Mouse (Mus musculus) ES-CJ7 (cell line): ENCODE measurements around the gene Ldlrad1.

ENCODE experiments used
- DNase-seq: peaks from one replicate; pipeline ENCODE4 v3.0.0; 2011; ENCODE audit warnings: low read depth, low spot score

The Ldlrad1 gene

DNA sequence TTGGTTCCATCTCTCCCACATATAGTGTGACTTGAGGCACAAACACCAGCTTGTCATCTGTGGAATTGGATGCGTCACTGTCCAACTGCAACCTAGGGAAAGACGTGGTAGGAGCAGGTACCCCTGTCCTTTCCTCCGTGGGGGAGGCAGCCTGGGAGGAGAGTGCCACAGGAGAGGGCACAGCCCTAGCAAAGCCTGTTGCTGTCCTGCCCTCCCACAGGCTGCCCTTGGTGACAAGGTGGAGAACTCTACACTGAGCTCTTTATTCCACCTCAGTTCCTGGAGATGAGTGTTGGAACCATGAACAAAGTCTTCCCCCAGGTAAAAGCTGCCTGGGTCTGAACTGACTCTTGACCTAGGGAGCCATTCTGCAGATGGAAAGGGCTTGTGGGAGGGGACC, at the start of gene Ldlrad1:
Gene Ldlrad1 (plus strand): TSS at position 301 of the 400 bp plus-strand sequence.
- no peak for DNase-seq

DNA sequence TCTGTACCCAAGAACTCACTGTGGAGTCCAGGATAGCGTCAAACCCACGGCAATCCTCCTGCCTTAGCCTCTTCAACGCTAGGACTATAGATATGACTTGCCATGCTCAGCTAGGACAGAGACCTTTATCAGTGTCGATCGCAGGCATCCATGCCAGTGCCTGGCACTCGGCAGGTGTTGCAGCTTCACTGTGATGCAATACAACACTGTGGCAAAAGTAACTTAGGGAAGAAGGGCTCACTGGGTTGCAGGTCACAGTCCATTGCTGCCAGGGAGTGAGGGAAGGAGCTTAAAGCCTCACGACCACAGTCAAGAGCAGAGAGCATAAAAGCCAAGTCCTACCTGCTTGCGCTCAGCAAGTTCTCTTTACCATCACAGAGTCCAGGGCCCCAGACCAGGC, 48.8 kb upstream of the Ldlrad1 start:
- DNase-seq = no peak

DNA sequence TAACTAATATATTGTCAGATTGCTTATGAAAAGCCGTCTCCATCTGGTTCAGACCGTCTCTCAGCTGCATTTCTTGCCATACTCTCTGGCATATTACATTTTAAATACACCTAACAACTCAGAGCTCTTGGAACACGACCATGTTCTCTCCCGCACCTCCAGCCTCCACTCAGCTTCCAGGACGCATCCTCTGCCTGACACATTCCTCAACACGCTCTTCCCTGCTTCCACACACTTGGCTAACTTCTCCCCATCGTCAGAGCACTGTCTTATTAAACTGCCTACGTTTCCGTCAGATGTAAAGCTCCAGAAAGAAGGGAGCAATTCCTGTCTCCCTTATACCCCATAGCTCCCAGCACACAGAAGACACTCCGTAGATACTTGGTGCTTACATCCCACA, 45.6 kb upstream of the Ldlrad1 start:
- no peak for DNase-seq

DNA sequence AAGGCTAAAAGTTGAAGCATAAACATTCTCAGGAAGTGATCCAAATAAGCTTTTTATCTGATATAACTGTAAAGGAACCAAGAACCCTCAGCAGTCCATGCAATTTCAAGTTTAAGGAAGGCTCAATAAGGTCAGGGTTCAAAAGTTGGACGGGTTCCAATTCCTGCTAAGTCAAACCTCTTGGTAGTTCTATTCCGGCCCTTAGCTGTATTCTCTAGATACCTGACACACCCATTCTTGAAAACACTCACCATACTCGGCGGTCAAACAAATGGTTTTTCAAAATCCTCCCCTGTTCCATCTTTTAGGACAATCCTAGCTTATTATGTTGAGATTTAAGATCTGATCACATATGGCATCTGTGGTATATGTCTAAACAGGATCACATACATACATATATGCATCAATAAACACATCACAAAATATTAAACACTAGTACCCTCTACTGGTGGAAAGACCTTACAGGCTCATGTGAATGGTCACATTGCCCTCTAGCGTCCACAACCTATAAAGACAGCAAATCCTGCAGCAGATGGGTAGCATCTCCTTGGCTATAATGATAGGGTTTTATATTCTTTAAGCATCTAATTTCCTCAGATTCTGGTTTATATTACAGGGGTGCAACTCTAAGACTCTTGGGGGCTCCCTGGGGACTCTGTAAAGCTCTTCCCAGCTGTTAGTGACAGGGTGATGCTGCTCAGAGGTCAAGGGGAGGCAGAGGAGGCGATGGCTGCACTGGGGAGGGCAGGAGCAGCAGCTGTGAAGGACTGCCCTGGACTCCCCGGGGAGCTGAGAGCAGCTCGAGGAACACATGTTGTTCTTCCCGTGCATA, 45.0 kb upstream of the Ldlrad1 start:
- peak; percentile 74 for DNase-seq

DNA sequence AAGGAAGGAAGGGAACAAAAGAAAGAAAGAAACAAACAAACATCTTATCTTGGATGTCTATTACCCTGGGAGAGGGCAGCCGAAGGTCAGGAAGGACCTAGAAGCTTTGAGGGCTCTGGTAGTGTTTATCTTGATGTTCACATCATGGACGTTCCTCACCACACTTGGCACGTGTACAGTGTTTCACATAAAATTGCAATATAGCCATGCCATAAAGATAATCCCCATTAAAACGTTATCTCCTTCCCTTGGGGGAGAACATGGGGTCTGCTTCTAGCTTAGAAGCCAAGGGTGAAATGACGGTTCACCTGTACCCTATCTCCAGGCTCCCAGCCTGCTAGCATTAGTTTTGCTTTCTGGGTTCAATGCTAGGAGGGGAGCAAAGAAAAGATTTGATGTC, 42.3 kb upstream of the Ldlrad1 start:
- DNase-seq = no peak

DNA sequence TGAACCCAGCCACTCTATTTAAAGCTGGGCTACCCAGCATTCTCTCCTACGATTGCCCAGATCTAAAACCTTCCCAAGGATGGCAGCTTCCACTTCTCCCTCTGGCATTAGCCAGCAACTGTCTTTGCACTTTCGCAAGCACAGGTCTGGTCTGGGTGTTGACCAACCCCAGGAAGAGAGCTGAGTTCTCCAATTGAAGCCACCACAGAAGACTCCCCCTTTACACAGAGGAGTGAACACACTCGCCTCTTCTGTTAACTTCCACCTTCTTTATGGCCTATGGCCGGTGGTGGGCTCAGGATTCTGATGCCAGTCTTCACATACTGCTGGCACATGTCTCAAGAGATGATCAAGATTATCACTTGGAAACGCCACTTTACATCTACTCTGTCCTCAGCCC, 41.2 kb upstream of the Ldlrad1 start:
- DNase-seq = no peak

DNA sequence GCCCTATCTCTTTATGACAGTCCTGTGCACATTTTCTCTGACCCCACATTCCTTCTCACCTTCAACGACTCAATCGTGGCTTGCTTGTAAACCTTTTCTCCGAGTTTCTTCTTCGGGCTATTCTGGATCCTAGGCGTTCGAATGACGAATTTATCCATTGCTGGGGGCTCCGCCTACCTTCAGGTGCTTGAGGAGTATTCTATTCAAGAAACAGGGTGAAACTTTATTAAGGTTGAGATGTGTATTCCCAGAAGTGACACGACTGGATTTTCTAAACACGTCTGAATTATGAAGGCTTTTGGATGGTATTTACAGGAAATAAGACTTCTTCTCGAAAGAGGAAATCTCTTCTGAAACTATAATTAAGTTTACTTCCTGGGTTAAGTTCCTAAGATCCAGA, 31.5 kb upstream of the Ldlrad1 start:
- no peak for DNase-seq

DNA sequence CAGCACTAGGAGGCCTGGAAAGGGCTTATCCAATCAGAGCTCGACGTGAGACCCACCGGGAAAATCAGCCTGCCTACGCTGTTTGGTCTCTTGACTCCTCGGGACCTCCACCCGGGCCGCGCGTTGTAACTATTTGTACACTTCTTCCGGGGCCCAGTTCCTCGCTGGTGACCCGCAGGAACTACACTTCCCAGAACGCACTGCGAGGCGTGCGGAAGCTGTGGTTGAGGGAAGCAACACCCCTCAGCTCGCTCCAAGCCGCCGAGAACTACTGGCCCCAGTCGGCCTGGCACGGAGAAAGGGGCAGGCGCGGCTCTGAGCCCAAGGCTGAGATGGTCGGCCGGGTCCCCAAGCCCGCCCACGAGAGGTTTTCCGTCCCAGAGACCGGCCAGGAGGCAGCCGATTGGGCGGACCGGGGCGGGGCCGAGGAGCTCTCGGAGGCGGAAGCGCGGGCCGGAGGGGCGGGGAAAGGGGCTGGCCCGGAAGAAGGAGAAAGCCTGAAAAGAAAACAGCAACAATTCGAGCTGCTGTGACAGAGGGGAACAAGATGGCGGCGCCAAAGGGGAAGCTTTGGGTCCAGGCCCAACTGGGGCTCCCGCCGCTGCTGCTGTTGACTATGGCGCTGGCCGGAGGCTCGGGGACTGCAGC, 30.7 kb upstream of the Ldlrad1 start, which contains the start of gene Tmem59:
Gene Tmem59 (plus strand): TSS at position 218 of the 648 bp plus-strand sequence.
- peak; percentile 96 for DNase-seq

DNA sequence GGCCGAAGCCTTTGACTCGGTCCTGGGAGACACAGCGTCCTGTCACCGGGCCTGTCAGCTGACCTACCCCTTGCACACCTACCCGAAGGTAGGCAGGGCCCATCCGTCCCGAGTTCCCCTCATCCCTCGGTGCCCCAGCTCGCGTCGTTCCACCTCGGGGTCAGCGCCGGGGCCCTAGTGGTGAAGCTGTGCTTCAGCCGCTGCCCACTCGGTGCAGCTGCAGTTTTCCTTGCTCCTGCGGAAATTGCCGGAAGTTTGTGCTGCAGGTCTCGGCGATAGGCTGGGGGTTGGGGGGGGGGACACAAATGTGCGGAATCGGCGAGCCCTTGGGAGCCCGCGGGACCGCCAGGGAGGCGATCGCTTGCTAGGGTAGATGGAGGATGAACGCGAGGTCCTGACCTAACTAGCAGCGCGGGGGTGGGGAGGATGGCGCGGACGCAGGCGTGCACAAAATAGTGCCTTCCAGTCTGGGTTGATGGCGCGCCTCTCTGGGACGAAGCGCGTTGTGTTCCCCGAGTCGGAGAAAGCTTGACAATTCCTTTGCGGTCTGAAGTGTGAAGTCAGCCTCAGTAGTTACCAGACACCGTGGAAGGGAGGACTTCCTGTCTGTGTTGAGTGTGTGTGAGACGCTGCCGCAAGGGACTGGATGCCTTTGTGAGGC, 30.0 kb upstream of the Ldlrad1 start, which contains the start of gene Tceanc2:
Gene Tceanc2 (minus strand): TSS at position 287 of the 661 bp plus-strand sequence.
- DNase-seq = peak; percentile 43

DNA sequence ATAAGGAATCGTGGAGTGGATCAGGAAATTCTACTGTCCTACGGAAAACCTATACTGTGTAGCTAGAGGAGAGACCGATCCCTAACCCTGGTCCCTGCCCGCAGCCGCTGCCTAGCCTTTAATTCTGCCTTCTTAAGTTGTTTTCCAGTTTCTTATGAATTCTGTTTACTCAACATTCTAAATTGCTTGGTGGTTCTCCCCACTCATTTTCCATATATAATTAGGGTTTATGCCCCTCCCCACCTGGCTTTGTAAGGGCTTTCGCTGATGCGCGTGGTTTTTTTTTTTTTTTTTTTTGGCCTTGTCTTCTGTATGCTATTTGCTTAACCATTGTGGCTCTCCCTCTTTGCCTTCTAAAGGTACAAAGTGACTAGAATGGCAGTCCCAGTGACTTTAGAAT, 29.4 kb upstream of the Ldlrad1 start:
- DNase-seq = no peak

DNA sequence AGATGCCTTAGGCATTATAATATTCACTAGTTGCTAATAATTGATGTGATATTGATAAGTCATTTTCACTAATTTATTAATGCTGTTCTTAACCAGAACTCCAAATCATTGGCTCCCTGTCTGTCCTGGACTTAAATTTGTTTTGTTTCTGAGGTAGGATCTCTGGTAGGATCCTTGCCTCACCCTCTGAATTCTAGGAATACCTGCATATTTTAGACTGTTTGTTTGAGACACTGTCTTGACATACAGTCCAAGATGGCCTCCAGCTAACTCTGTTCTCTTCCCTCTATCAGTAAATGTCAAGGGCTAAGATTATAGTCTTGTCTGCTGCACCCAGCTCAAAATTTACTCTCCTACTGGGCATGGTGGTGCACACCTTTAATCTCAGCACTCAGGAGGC, 28.2 kb upstream of the Ldlrad1 start:
- peak; percentile 42 for DNase-seq

DNA sequence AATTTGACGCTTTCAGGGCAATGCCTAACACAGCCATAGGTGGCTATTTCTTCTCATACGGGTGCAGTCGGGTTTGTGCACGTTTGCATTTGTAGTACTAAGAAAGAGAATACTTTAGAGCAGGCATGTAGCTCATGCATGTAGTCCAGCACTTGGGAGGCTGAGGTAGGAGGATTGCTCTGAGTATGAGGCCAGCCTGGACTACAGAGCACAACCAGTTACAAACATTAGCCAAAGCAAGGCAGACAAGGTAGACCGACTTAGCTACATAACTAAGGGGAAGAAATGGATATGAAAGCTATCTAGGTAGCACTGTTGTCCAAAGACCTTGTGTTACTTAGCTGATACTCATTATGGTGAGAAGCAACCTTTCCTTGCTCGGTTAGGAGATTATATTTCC, 27.1 kb upstream of the Ldlrad1 start:
- DNase-seq = no peak

DNA sequence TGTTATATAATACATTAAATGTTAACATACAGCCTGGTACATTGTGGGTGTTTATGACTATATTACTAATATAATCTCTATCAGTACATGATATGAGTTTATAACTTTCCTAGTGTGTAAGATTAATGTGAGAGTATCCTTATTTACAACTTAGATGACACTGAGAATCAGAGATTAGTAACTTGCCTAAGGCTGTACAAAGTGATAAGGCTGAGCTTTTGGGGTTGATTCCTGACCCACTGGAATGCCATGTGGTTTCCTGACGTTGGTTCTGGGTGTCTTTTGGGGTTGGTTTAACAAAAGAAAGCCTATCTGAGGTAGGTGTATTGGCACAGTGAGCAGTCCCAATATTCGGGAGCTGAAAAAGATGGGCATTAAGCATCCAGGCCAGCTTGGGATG, 26.2 kb upstream of the Ldlrad1 start:
- DNase-seq = no peak

DNA sequence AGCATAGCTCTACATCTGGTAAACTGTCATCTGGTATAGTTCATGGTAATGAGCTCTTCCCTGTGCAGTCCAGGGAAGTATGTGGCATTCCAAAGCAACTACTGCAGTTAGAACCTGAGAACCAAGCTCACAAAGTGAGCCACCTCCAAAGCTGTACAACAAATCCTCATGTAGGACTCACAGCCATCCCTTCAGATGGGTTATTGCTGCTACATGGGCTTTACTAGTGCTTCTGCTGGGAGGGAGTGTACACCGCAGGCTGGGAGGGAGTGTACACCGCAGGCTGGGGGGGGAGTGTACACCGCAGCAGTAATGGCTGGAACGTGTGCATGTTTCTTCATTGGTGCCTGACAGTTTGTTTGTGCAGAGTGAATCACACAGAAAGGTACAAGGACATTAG, 25.8 kb upstream of the Ldlrad1 start:
- DNase-seq = no peak

DNA sequence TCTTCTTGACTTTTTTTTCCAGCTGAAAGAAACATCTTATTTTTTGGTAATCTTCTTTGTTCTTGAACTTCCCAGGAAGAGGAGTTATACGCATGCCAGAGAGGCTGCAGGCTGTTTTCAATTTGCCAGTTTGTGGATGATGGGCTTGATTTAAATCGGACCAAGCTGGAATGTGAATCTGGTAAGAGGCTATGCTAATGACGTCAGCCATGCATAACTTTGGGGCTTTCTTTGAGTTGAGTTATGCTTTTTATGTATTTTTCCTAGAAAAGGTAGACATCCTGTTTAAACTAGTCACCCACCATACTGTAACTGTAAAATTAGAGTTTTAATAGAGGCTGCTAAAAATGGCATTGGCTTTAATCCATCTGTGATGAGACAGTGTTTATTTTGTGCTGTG, 23.3 kb upstream of the Ldlrad1 start:
- DNase-seq = no peak

DNA sequence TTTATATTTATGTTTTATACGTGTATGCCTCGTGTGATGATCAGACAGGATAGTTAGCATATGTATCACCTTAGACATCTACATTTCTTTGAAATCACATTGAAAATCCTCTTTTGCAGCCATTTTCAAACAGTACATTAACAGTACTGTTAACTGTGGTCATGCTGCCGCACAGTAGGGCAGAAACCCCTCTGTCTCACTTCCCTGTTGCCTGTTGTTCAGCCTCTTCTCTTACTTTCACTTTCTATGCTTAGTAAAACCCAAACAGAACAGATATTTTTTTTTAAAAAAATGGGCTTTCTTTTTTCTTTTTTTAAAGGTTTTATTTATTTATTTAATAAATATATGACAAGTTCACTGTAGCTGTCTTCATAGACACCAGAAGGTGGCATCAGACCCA, 15.1 kb upstream of the Ldlrad1 start:
- DNase-seq = no peak

DNA sequence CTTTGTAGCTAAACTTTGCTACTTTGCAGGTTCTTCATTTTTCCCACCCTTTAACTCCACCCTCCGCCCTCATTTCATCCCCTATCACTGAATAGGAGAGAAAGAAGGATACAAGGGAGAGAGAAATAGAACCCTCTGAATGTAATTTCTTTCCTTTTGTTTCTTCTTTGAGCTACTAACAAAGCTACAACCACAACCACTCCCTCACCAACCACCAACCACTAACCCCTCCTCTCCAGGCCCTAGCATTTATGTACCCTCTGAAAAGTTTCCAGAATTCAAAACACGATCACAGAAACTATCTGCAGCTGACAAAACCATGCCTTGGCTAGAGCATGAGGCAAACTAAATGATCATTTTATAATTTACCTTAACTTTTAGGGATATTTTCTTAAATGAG, 12.5 kb upstream of the Ldlrad1 start:
- DNase-seq = no peak

DNA sequence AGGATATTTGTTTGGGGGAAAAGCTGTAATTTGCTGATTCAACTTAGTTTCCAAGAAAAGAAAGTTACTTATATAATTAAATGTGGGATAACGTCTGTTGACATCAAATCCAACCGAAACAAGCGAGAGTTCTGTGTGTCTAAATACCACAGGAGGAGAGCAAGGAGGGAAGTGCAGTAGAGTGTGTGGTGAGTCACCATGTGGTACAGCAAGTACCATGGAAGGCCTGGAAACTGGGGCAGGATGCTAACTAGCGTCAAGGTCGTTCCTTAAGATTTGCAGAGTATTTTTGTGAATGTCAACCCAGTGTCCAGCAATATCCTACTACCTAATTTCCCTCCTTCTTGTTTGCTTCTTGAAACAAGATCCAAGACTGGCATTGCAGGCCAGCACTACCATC, 10.9 kb upstream of the Ldlrad1 start:
- DNase-seq = no peak

DNA sequence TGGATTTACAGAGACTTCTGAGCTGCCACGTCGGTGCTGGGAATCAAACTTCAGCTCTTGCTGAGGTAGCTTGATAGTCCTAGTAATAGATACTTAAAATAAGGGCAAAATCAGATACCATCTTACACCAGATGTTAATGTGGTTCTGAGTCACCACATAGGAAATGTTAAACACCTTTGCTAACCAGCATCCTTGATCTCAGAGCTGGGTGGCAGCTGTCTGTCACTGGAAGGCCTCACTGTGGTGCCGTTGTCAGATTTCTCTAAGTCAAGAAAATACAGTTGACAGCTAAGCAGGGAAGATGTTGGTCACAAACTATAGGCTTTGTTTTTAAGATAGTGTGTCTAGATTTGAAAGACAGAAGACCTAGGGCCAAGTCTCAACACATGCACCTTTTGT, 7.2 kb upstream of the Ldlrad1 start:
- DNase-seq = no peak

DNA sequence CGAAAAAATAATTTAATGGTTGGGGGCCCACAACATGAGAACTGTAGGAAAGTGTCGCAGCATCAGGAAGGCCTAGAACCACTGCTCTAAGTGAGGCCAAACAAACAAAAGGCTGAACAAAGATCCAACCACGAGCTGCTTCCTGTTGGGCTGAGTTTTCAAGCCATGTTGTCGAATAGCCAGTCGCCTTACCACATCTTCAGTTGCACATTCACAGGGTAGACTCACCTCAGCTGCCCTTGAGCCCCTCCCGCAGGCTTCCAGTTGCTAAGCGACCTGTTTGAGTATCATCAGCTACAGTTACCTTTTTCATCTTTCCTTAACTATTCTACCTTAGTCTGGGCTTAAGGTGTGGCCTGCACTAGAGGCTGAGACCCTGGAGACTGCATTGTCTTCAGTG, 6.0 kb upstream of the Ldlrad1 start:
- DNase-seq = no peak

DNA sequence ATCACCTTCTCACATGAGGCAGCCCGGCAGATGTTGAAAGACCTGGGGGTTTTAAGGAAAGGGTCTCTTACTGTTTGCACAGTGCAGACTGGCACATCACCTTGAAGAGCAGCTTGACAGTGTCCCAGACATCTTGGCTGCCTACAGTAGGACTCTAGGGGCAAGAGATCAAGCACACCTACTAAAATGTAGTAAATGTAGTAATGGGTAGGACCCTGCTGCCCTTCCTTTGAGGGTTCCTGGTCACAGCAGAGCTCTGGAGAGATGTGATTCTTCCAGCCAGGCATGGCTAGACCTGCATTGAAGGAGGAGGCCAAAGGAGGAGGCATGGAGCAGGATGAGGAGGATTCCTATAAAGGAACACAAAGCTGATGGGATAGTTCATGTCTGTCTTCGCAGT, 2.0 kb upstream of the Ldlrad1 start:
- no peak for DNase-seq

DNA sequence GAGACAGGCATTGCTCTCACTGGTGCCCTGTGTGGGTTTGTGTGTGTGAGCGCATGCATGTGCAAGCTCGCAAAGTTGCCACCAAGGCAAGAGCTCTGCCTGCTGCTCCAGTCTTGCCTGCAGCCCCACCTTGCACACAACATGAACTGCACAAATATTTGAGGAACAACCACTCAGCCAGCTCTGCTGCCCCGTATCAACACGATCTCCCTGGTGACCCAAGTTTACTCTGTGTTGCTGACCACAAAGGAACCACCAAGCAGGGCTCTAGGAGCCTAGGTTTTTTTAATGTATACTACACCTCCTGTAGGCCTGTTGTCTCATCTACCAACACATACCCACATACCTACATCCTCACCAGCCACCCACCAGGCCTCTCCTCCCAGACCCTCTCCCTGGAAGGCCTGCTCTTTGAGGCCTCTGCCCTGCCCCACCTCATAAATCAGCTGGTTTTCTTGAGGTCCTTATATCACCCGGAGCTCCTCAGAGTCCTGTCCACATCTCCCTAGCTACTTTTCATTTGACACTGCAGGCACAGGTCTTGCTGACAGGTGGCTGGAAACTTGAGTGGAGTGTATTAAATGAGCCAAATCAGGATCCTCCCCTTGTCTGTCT, 1.6 kb downstream of the Ldlrad1 start:
- DNase-seq = no peak
